Mouse (Mus musculus) lung, postnatal 4 days (tissue): ENCODE measurements around the gene Olfr1264.

Experiments used
- DNase-seq, 2 experiments: peaks; one replicate each; pipeline ENCODE4 v3.0.0; 2021

Olfr1264 gene

GRCm38 (mm10) chr2:90025477-90025876 is at the start of gene Olfr1264:
Olfr1264 (minus strand) TSS chr2:90025577.
- no peak for DNase-seq

GRCm38 (mm10) chr2:90070065-90070464 is 44.7 kb upstream of the Olfr1264 start:
- no peak for DNase-seq

- DNase-seq: no peak
These were observed 38.1 kb upstream of the Olfr1264 start, which contains the start of gene Olfr140 for GRCm38 (mm10) chr2:90063494-90063893. Olfr140 (minus strand) TSS chr2:90063594.

GRCm38 (mm10) chr2:90035037-90035436 is 9.7 kb upstream of the Olfr1264 start, which contains the start of gene Olfr1265:
Olfr1265 (plus strand) TSS chr2:90035337.
- no peak for DNase-seq

GRCm38 (mm10) chr2:90011831-90012230 is 13.5 kb downstream of the Olfr1264 start, which contains the start of gene Olfr1263:
Olfr1263 (plus strand) TSS chr2:90012131.
- DNase-seq: no peak

- DNase-seq: no peak
These were observed 25.5 kb downstream of the Olfr1264 start, which contains the start of gene Olfr1262 for GRCm38 (mm10) chr2:89999845-90000244. Olfr1262 (plus strand) TSS chr2:90000145.

GRCm38 (mm10) chr2:89990921-89991320 is 34.5 kb downstream of the Olfr1264 start, which contains the start of gene Olfr1261:
Olfr1261 (plus strand) TSS chr2:89991221.
- DNase-seq: no peak

GRCm38 (mm10) chr2:89977709-89978108 is 47.7 kb downstream of the Olfr1264 start:
- no peak for DNase-seq

GRCm38 (mm10) chr2:89974184-89974583 is 51.2 kb downstream of the Olfr1264 start, which contains the start of gene Olfr1260:
Olfr1260 (plus strand) TSS chr2:89974340.
- DNase-seq: no peak
